Mouse (Mus musculus): Measurements from ENCODE around the gene Wdr95.
"Not testable (repeated sequence)": the region's sequence is repeated elsewhere in the genome, so short reads cannot be mapped to it uniquely, and the experiment has no call there.

DNA sequence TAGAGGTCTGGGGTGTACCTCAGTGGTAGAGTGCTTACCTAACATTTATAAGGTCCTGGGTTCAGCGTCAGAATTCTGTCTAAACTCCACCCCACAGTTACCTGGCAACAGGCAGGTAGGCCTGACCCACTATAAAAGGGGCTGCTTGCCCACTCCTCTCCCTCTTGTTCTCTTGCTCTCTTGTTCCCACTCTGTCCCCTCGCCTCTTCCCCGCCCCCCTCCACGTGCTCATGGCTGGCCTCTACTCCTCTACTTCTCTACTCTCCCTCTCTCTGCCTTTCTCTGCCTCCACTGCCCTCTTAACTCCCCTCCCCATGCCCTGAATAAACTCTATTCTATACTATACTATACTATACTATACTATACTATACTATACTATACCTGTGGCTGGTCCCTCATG lies 1.2 kb upstream of the Wdr95 start:
- TF ChIP-seq CTCF (IDR thresholded peaks at IDR 0.05; ENCODE audit: extremely low read depth, insufficient read depth, insufficient read length, insufficient replicate concordance); POLR2A (IDR thresholded peaks at IDR 0.05; ENCODE audit: low read depth, low read length): not testable (repeated sequence)
